Mouse (Mus musculus) forebrain, embryonic 10.5 days (tissue): Measurements from ENCODE around the gene Vamp2. TPM values are rescaled to one million over a fixed set of nuclear protein-coding genes. Genes with fewer than 3 reads are reported as not detected.

ENCODE experiments used
- DNase-seq: peaks from one replicate; pipeline ENCODE4 v3.0.0-alpha.2; 2017; ENCODE audit warnings: low spot score; ENCODE audit errors: extremely low spot score
- H3K27ac ChIP-seq: fragments of 300-500 bp; sonication (generic); 2 replicates; pipeline ENCODE4 v1.5.1; 2016; ENCODE audit warnings: mild to moderate bottlenecking
- H3K27me3 ChIP-seq: fragments of 300-500 bp; sonication (generic); 2 replicates; pipeline ENCODE4 v1.6.1; 2016; ENCODE audit warnings: mild to moderate bottlenecking; ENCODE audit not compliant: poor library complexity, severe bottlenecking
- H3K36me3 ChIP-seq: fragments of 300-500 bp; sonication (generic); replicated peaks from 2 replicates; pipeline ENCODE4 v1.6.1; 2016; ENCODE audit warnings: mild to moderate bottlenecking, moderate library complexity
- H3K4me1 ChIP-seq: fragments of 300-500 bp; sonication (generic); 2 replicates; pipeline ENCODE4 v1.6.1; 2016
- H3K4me3 ChIP-seq: fragments of 300-500 bp; sonication (generic); 2 replicates; pipeline ENCODE4 v1.5.1; 2016; ENCODE audit warnings: mild to moderate bottlenecking, moderate library complexity
- H3K9me3 ChIP-seq: fragments of 300-500 bp; sonication (generic); 2 replicates; pipeline ENCODE4 v1.6.1; 2016; ENCODE audit warnings: mild to moderate bottlenecking, moderate library complexity
- WGBS: fragments of 180-500 bp; shearing (Covaris S2); methylation state at CpG from one replicate; pipeline ENCODE4 v1.1.7; 2016; 5-methylcytosine and 5-hydroxymethylcytosine counted together
- polyA plus RNA-seq: library from polyadenylated mRNA; unstranded; fragments of >200 nt; fragmentation: Nextera tagmentation; extraction: Ambion mirVana; gene quantifications from 2 replicates; pipeline ENCODE4 v1.2.1, GENCODE M21; 2016

Vamp2 gene
- polyA plus RNA-seq, 1 experiment from 2014 or later: 57.6 TPM

DNA sequence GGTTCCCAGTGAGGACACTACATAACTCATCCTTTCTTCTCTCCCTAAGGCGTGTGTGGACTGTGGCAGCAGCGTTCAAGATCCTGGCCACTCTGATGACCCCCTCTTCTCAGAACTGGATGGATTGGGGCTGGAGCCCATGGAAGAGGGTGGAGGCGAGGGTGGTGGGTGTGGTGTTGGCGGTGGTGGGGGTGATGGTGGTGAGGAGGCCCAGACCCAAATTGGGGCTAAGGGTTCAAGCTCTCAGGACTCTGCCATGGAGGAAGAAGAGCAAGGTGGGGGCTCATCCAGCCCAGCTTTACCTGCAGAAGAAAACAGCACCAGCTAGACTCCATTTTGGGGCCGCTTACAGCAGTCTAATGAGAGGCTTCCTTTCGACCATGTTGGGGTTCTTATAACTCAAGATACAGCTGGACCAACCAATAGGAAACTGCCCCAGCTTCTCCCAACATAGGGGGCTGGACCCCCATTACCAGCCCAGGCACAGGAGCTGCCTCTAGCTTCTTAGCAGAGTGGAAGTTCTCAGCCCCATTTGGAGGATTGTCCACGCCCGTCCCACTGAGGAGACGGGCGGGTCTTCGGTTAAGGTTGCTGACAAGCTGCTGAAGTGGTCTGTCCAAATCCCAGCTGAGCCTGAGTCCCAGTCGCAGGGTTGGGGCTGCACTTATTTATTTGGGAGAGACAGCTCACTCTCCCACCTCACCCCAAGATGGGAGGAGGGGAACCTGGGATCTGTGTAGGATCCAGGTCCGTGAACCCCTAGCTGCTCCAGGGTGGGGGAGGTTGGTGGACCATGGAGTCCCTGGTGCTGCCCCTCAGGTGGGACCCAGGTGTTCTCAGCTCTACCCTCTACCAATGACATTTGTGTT lies 21.0 kb downstream of the Vamp2 start:
- H3K27ac ChIP-seq: no peak overlapping the region
- no peak for DNase-seq
- no peaks in the 10 kb centered on the region for H3K9me3 ChIP-seq
- H3K4me1 ChIP-seq: peaks cover 28% of the 10 kb centered on the region
- peaks cover 29% of the 10 kb centered on the region for H3K27me3 ChIP-seq
- H3K36me3 ChIP-seq: peaks cover 54% of the 10 kb centered on the region
- peak overlapping the region; percentile 62 for H3K4me3 ChIP-seq
- 81% methylated on average over 13 of the region's 13 CpGs for WGBS

DNA sequence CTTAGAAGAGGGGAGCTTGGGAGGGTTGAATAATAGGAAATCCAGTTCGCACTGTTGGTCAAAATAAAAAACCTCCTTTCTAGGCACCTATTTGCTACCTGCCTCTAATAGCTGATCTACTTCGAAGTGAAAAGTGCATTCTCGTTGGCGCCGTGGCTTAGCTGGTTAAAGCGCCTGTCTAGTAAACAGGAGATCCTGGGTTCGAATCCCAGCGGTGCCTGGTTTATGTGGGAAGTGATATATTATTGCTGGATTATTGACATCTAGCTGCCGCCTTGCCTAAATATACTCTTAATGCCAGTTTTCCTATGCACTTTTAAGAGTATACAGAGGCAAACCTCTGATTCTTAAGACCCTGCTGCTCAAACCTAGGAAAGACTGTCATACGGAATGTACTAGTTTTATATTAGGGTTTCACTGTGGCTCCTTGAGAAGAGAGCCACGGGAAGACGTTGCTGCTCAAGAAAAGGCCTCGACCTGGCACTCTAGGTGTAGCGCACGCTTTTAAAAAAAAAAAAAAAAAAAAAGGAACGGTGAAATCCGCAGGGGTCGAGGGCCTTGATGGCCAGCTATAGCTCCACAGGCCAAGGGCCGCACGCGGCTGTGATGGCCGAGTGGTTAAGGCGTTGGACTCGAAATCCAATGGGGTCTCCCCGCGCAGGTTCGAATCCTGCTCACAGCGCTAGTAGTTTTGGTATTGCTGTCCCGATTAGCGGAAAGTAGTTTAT lies 22.2 kb downstream of the Vamp2 start:
- whole genome bisulfite sequencing: under 1% methylated on average over 30 of the region's 30 CpGs

DNA sequence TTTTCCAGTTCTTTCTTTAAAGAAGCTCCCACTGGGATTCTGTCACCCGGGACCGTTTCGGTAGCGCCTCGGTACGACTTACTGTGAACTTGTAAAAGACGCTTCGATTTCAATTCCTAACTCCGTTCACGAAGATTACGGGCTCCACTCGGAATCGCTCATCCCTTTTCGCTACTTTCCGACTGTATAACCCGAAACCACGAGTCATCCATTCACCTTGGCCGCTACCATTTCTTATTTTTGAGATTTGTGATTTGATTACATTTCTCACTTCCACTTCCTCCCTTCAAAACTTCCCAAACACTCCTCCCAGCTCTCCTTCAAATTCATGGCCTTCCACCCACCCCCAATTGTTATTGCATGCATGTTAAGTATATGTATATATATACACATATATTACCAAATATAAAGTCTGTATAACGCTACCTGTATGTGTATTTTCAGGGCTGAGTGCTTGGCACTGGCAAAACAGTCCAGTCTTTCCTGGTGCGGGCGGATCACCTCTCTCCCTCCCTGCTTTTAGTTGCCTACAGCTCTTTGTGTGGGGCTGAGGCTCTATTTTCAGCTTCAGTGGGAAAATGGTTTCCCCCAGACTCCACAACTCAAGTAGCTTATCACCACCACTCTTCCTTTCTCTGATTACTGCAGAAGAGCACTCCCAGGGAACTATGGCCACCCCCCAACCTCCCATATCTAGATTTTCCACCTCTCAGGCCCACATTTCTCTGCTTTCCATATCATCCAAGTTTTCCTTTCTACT lies 22.9 kb downstream of the Vamp2 start:
- peak overlapping the region; percentile 72 for H3K27ac ChIP-seq
- no peaks in the 10 kb centered on the region for H3K9me3 ChIP-seq
- no peak for DNase-seq
- H3K27me3 ChIP-seq: peaks cover 49% of the 10 kb centered on the region
- peak overlapping the region; percentile 62 for H3K4me3 ChIP-seq
- peaks cover 28% of the 10 kb centered on the region for H3K4me1 ChIP-seq
- H3K36me3 ChIP-seq: peaks cover 34% of the 10 kb centered on the region
- 5% methylated on average over 21 of the region's 21 CpGs for WGBS

More for the DNA sequence above, 22.2 kb downstream of the Vamp2 start:
- Histone ChIP-seq H3K27me3 (peaks cover 41% of the 10 kb centered on the region), H3K4me3 (peak overlapping the region; percentile 62), H3K36me3 (peaks cover 42% of the 10 kb centered on the region), H3K4me1 (peaks cover 28% of the 10 kb centered on the region), H3K27ac (peak overlapping the region; percentile 72), H3K9me3 (no peaks in the 10 kb centered on the region)
- peak; percentile 95 for DNase-seq

DNA sequence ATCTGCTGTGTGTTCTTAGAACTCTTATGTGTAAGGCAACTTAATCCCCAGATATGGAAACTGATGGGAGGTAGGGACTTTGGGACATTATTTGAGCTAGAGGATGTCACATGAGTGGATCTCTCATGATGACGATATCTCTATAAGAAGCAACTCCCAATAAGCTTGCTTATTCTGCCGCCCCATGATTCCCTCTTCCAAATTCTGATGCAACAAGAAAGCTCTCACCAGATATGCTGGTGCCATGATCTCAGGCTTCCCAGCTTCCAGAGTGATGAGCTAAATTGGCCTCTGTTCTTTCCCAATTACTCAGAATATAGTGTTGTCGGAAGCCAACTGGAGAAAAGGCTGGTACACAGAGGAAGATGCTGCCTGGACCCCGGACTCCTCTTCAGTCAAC lies 23.6 kb downstream of the Vamp2 start:
- peak overlapping the region; percentile 72; the same call in 1 of the 2 replicates for H3K27ac ChIP-seq
- H3K4me1 ChIP-seq: peaks cover 31% of the 10 kb centered on the region
- no peaks in the 10 kb centered on the region for H3K9me3 ChIP-seq
- DNase-seq: no peak
- peaks cover 55% of the 10 kb centered on the region for H3K27me3 ChIP-seq
- peaks cover 28% of the 10 kb centered on the region for H3K36me3 ChIP-seq
- WGBS: 62% methylated on average over 4 of the region's 4 CpGs
- H3K4me3 ChIP-seq: peak overlapping the region; percentile 62

DNA sequence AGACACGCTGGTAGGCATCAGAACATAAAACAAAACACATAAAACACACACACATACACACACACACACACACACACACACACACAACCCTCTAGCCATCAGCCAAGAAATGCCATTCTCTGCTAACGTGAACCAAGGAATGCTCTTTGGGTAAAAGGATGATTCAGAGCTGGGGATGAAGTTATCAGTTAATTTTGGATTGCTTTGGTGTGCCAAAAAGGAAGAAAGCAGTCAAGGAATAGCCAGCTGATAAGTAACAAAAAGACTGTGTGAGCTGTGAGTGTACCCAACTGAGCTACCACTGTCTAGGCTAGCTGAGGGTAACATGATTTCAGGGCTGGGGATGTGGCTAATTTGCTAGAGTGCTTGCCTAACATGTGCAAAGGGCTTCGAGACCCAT lies 25.7 kb downstream of the Vamp2 start:
- peaks cover 62% of the 10 kb centered on the region for H3K27me3 ChIP-seq
- H3K36me3 ChIP-seq: peaks cover 6% of the 10 kb centered on the region
- H3K9me3 ChIP-seq: no peaks in the 10 kb centered on the region
- no peak overlapping the region for H3K27ac ChIP-seq
- H3K4me1 ChIP-seq: peaks cover 49% of the 10 kb centered on the region
- no peak for DNase-seq
- H3K4me3 ChIP-seq: no peak overlapping the region
- WGBS: 86% methylated on average over 3 of the region's 3 CpGs

DNA sequence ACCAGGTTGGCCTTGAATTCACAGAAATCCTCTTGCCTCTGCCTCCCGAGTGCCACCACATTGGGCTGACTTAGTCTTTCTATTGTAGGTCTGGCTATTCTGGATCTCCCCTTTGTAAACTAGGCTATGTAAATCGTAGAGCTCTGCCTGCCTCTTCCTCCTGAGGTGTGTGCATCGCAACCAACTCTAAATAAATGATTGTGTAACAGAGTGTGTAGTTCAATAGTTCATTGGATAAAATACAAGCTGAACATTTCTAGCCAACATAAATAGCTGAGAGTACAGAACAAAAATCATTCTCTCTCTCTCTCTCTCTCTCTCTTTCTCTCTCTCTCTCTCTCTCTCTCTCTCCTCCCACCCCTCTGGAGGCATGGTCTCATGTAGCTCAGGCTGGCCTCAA lies 26.3 kb downstream of the Vamp2 start:
- Histone ChIP-seq H3K4me3 (no peak overlapping the region), H3K4me1 (peaks cover 49% of the 10 kb centered on the region), H3K27me3 (peaks cover 68% of the 10 kb centered on the region)

DNA sequence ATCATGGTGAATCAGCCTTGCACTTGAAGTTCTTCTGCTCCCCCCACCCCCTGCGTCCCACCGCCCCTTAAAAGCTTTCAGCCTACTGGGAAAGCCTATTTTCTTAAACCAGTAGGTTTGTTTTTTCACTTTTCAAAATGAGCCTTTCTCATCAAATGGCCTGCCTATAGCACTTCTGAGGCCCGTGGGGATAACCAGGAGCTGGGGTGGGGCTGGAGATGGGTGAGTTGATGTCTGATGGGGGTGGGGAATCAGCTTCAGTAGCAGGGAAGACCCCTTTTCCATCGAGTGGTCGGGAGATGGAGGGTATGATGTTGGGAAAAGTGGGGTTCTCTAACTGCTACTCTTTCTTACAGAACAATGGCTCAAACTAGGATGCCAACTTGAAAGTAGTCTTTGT lies 28.6 kb downstream of the Vamp2 start:
- no peak for DNase-seq
- WGBS: 72% methylated on average over 5 of the region's 5 CpGs
- H3K4me3 ChIP-seq: peak overlapping the region; percentile 84
- no peaks in the 10 kb centered on the region for H3K36me3 ChIP-seq
- peaks cover 58% of the 10 kb centered on the region for H3K4me1 ChIP-seq
- H3K27me3 ChIP-seq: peaks cover 84% of the 10 kb centered on the region
- H3K9me3 ChIP-seq: no peaks in the 10 kb centered on the region
- H3K27ac ChIP-seq: no peak overlapping the region

More for the DNA sequence above, 26.3 kb downstream of the Vamp2 start:
- 87% methylated on average over 3 of the region's 3 CpGs for WGBS
- DNase-seq: no peak
- Histone ChIP-seq H3K36me3 (peaks cover under 1% of the 10 kb centered on the region; the same call in 1 of the 2 replicates), H3K27ac (no peak overlapping the region), H3K9me3 (no peaks in the 10 kb centered on the region)

DNA sequence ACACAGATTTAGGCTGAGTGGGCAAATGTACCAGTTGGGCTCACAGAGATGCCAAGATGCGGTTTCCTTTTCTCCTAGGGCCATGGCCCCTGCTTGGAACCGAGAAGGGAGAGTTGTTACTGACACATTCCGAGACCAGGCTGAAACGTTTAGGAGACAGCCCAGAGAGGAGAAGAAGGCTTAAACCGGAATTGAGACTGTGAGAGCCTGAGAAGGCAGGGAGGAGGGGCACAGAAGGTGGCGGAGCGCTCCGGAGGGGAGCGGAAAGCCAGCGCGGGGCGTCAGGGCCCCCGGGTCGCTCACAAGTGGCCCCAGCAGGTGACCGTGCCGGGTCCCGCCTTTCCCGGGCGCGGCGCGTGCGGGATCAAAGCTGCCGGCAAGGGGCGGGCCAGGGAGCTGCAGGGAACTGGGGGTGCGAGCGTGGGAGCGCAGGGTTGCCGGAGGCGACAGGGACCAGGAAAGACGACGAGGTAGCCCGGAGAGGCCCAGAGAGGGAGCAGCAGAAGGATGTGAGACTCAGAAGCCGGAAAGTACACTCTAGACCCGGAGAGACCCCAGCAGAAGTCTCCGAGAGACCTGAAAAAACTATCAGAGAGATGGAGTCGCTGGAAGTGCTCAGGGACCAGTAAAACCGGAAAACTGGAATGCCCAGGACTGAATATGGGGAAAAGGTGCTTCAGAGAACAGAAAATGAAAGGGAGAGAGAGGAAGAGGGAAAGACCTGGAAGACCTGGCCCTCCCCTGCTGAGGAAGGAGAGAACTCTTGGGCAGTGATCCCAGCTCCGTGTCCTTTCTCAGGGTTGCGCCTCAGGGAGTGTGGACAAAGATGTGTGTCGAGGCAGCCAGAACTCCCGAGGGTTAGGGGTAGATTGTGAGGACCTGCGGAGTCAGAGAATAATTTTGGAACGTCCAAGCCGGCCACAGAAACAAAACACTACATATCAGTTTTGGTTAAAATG lies 29.7 kb downstream of the Vamp2 start:
- Histone ChIP-seq H3K4me1 (peaks cover 62% of the 10 kb centered on the region), H3K4me3 (peak overlapping the region; percentile 84), H3K27me3 (peaks cover 76% of the 10 kb centered on the region), H3K36me3 (no peaks in the 10 kb centered on the region), H3K9me3 (no peaks in the 10 kb centered on the region), H3K27ac (peak overlapping the region; percentile 85)
- peak; percentile 77 for DNase-seq
- under 1% methylated on average over 45 of the region's 45 CpGs for WGBS

DNA sequence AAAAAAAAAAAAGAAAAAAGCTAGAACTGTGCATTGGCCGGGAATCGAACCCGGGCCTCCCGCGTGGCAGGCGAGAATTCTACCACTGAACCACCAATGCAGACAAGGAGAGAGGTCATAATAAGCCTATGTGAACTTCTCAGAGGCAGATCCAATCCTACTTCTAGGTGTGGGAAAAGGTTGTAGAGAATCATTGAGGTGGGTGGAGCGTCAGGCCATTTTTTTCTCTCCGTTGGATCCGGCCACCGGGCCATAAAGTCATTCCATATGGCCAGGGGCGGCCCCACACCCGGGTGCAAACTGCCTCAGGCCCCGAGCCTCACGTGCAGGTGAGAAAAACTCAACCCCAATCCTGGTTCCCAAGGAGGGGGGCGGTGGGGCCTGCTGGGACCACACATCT lies 30.5 kb downstream of the Vamp2 start:
- H3K9me3 ChIP-seq: no peaks in the 10 kb centered on the region
- H3K4me1 ChIP-seq: peaks cover 64% of the 10 kb centered on the region
- peak overlapping the region; percentile 84 for H3K4me3 ChIP-seq
- peaks cover 68% of the 10 kb centered on the region for H3K27me3 ChIP-seq
- peak; percentile 84 for DNase-seq
- H3K36me3 ChIP-seq: no peaks in the 10 kb centered on the region
- H3K27ac ChIP-seq: peak overlapping the region; percentile 58
- WGBS: under 1% methylated on average over 15 of the region's 15 CpGs

DNA sequence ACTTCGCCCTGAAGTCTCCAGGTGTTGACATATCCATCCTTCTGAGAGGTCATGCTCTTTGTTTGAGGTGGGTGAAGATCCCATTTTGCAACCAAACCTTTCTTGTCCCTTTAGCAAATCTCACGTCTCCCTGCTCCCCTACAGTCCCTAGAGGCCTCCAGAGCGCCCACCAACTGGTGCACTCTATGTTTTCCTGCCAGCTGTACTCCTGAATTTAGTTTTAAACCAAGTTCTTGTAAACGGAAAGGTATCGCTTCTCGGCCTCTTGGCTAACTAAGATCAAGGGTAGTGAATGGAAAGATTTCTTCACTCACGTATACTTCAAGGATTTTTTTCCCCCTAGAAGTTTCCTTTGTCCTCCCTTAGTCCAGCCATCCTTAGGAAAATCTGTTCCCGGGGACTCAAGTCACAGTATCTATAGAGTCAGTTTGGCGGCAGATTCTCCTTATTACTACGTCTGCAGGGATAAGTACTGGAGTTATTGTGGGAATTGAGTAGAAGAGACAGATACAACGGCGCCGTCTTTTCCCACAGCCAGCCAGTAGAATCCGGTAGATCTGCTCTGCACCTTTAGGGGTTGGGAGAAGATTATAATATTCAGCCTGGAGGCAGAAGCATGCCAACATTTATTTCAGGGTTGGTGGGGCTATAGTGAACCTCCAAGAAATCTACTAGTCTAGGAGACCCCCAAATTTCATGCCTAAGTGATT lies 31.3 kb downstream of the Vamp2 start:
- Histone ChIP-seq H3K4me1 (peaks cover 64% of the 10 kb centered on the region), H3K9me3 (no peaks in the 10 kb centered on the region), H3K27me3 (peaks cover 60% of the 10 kb centered on the region), H3K4me3 (peak overlapping the region; percentile 84), H3K36me3 (no peaks in the 10 kb centered on the region), H3K27ac (no peak overlapping the region; the same call in 1 of the 2 replicates)
- no peak for DNase-seq
- WGBS: 23% methylated on average over 14 of the region's 14 CpGs
